Mouse (Mus musculus): Measurements from ENCODE around the gene Padi2.

GRCm38 (mm10) chr4:140917451-140917850, 11.3 kb downstream of the Padi2 start:
- TF ChIP-seq POLR2A (IDR thresholded peaks at IDR 0.05; ENCODE audit: insufficient read depth, low read length) = no peak
- TF ChIP-seq CTCF (IDR thresholded peaks at IDR 0.05; ENCODE audit: low read depth, low read length) = no peak
- TF ChIP-seq EP300 (IDR thresholded peaks at IDR 0.05; ENCODE audit: insufficient read depth, low read depth, low read length) = no peak

All from ES-Bruce4 (cell line).